25 mouse cellular contexts compared by ENCODE assay signal in genomic region chr2:129330024-129330423, GRCm38 (mm10). TPM values are rescaled to one million over a fixed set of nuclear protein-coding genes. Genes with fewer than 3 reads are reported as not detected.
DNase-seq lines count a peak whose midpoint lies in the region; ATAC-seq and TF ChIP-seq lines count a peak whose summit lies in the region.
"Had no signal": no experiment of that assay in that cellular context is flagged by ENCODE, and none has a peak within 500 bp of the region (broad histone marks: within the 10 kb centered on the region; RNA-seq: fewer than 3 reads in every experiment).

No protein-coding gene starts in this region.

- H3K9ac ChIP-seq in heart, embryonic 13.5 days, result no peak overlapping the region
- H3K9ac ChIP-seq in liver, adult 2 months (ENCODE audit: low read depth, low read length), result no peak overlapping the region
- H3K9ac ChIP-seq in liver, embryonic 12.5 days, result no peak overlapping the region
- H3K9ac ChIP-seq: forebrain, postnatal 0 days; liver, embryonic 14.5 days had no signal

- no peaks in the 10 kb centered on the region for H3K36me3 ChIP-seq in heart, embryonic 13.5 days
- no peaks in the 10 kb centered on the region for H3K36me3 ChIP-seq in liver, adult 2 months (ENCODE audit: control insufficient read depth, insufficient read depth, low read length)
- H3K36me3 ChIP-seq in liver, embryonic 12.5 days, result no peaks in the 10 kb centered on the region
- H3K36me3 ChIP-seq in myocyte (ENCODE audit: control insufficient read depth, insufficient read depth), result no peaks in the 10 kb centered on the region
- H3K36me3 ChIP-seq: forebrain, embryonic 10.5 days; midbrain, embryonic 10.5 days had no signal

- TF ChIP-seq CTCF in liver, adult 2 months (IDR thresholded peaks at IDR 0.05; ENCODE audit: low read depth, low read length), result no peak

- no peak overlapping the region for H3K4me3 ChIP-seq in heart, embryonic 13.5 days
- no peak overlapping the region for H3K4me3 ChIP-seq in liver, adult 2 months (ENCODE audit: insufficient read depth, low read depth, low read length)
- H3K4me3 ChIP-seq in liver, embryonic 12.5 days, result no peak overlapping the region
- H3K4me3 ChIP-seq in myocyte, result no peak overlapping the region
- H3K4me3 ChIP-seq: forebrain, embryonic 10.5 days; layer of hippocampus, adult 2 months; midbrain, embryonic 10.5 days had no signal

- intact Hi-C loops in heart, postnatal 25 days (cut with DNase I), result no loop called here

- H3K79me2 ChIP-seq in liver, adult 2 months (ENCODE audit: control insufficient read depth, insufficient read depth, low read length), result no peaks in the 10 kb centered on the region
- no peaks in the 10 kb centered on the region for H3K79me2 ChIP-seq in myocyte (ENCODE audit: control insufficient read depth, insufficient read depth)

- H3K27ac ChIP-seq in heart, embryonic 13.5 days (replicated peaks), result peak overlapping the region; percentile 74
- peak overlapping the region; percentile 56 for H3K27ac ChIP-seq in liver, adult 2 months (replicated peaks; ENCODE audit: insufficient read depth, low read depth, low read length)
- H3K27ac ChIP-seq in liver, embryonic 12.5 days, result no peak overlapping the region
- H3K27ac ChIP-seq: forebrain, embryonic 10.5 days; layer of hippocampus, adult 2 months; liver, embryonic 14.5 days; midbrain, embryonic 10.5 days had no signal

- 40% methylated on average over 7 of the region's 7 CpGs for WGBS in heart, embryonic 13.5 days
- 60% methylated on average over 7 of the region's 7 CpGs for whole genome bisulfite sequencing in liver, adult 2 months
- WGBS in liver, embryonic 12.5 days (ENCODE audit: insufficient replicate concordance), result 24% methylated on average over 7 of the region's 7 CpGs

- H3K9me3 ChIP-seq in heart, embryonic 13.5 days, result no peaks in the 10 kb centered on the region
- no peaks in the 10 kb centered on the region for H3K9me3 ChIP-seq in liver, embryonic 12.5 days (replicated peaks)

- H3K4me1 ChIP-seq in heart, embryonic 13.5 days, result 0 out of 2 replicates have a peak, but pooled peaks cover 4% of the 10 kb centered on the region
- H3K4me1 ChIP-seq in liver, adult 2 months (ENCODE audit: control insufficient read depth, insufficient read depth, low read length), result no peaks in the 10 kb centered on the region
- 0 out of 2 replicates have a peak, but pooled peaks cover 3% of the 10 kb centered on the region for H3K4me1 ChIP-seq in liver, embryonic 12.5 days
- H3K4me1 ChIP-seq: midbrain, embryonic 10.5 days had no signal

- DNase-seq in heart, postnatal 25 days (ENCODE audit: low spot score), result no peak
- DNase-seq in liver, adult 2 months (ENCODE audit: extremely low read depth, low read depth, low spot score), result no peak
- DNase-seq in testis, postnatal 14 days (ENCODE audit: low spot score), result peak; percentile 21
- no peak for DNase-seq in testis, postnatal 10 days (ENCODE audit: low spot score)
- no peak for DNase-seq in spleen, adult 12 weeks (ENCODE audit: low spot score)
- DNase-seq: adrenal gland, postnatal 25 days; cerebellum, adult 18-20 months; cerebellum, postnatal 25 days; forebrain, postnatal 0 days; gastrocnemius, postnatal 36 days; kidney, adult 18-20 months; layer of hippocampus, postnatal 36 days; thymus, postnatal 25 days had no signal

- no peak for ATAC-seq in heart, embryonic 13.5 days (ENCODE audit: extremely low read depth, insufficient number of reproducible peaks, low FRiP score, low TSS enrichment)
- ATAC-seq in liver, embryonic 12.5 days, result no peak
- ATAC-seq: forebrain, postnatal 0 days; hindbrain, embryonic 16.5 days had no signal

- H3ac ChIP-seq in myocyte (ENCODE audit: control insufficient read depth, insufficient read length), result no peak overlapping the region

- no peak overlapping the region for H3K4me2 ChIP-seq in heart, embryonic 13.5 days
- H3K4me2 ChIP-seq in liver, embryonic 12.5 days, result no peak overlapping the region
- H3K4me2 ChIP-seq in myocyte (ENCODE audit: low read depth), result peak overlapping the region; percentile 79

- no peak for TF ChIP-seq POLR2A in liver, adult 2 months (IDR thresholded peaks at IDR 0.05; ENCODE audit: extremely low read depth, insufficient read depth, low read length)
- no peak for TF ChIP-seq POLR2A in myocyte (IDR thresholded peaks at IDR 0.05; ENCODE audit: insufficient read length, low read depth)

- H3K27me3 ChIP-seq in heart, embryonic 13.5 days (replicated peaks), result no peaks in the 10 kb centered on the region
- H3K27me3 ChIP-seq in liver, adult 2 months (ENCODE audit: control insufficient read depth, insufficient read depth, low read length), result no peaks in the 10 kb centered on the region
- no peaks in the 10 kb centered on the region for H3K27me3 ChIP-seq in liver, embryonic 12.5 days (replicated peaks)
- no peaks in the 10 kb centered on the region for H3K27me3 ChIP-seq in myocyte (ENCODE audit: control insufficient read depth, insufficient read depth, insufficient read length)
- H3K27me3 ChIP-seq: CH12.LX had no signal

TF ChIP-seq in myocyte, 11 proteins besides CTCF, POLR2A, EP300 and RAD21:
- TF ChIP-seq CEBPB (IDR thresholded peaks at IDR 0.05; ENCODE audit: insufficient read depth, poor library complexity, severe bottlenecking) (no peak), MYOD1 (IDR thresholded peaks at IDR 0.05; ENCODE audit: control insufficient read depth in 1 of 3, insufficient read length in 2 of 3, low read depth in 2 of 3) (no peak), TCF12 (IDR thresholded peaks at IDR 0.05; ENCODE audit: insufficient read depth, poor library complexity, severe bottlenecking) (no peak), REST (IDR thresholded peaks at IDR 0.05; ENCODE audit: insufficient read depth, insufficient read length) (no peak), MAX (IDR thresholded peaks at IDR 0.05; ENCODE audit: low read depth) (no peak), SRF (IDR thresholded peaks at IDR 0.05; ENCODE audit: control insufficient read depth, insufficient read length, low read depth) (no peak), MYOG (IDR thresholded peaks at IDR 0.05; ENCODE audit: control insufficient read depth in 1 of 3, insufficient read depth in 1 of 3, insufficient read length in 2 of 3, low read depth in 2 of 3) (no peak), USF1 (IDR thresholded peaks at IDR 0.05; ENCODE audit: low read depth) (no peak), POLR2AphosphoS2 (IDR thresholded peaks at IDR 0.05; ENCODE audit: insufficient read length, low read depth) (no peak), E2F4 (IDR thresholded peaks at IDR 0.05; ENCODE audit: insufficient read depth) (no peak), TCF3 (IDR thresholded peaks at IDR 0.05; ENCODE audit: insufficient read length, low read depth) (no peak)

RNA-seq across cellular contexts. Expression of gene Il1a, which starts 20.3 kb away (rescaled TPM):
- polyA plus RNA-seq in heart, embryonic 13.5 days (2015; fragmentation: Nextera tagmentation; extraction: Ambion mirVana), result 0.13 and 0.39 TPM in 2 replicates
- total RNA-seq in heart, postnatal 25 days (2021), result not detected
- 3.7 and 4.2 TPM in 2 replicates for total RNA-seq in liver, adult 2 months (2014; rRNA removed)
- 0.36 and 1.0 TPM in 2 replicates for polyA plus RNA-seq in liver, adult 2 months (2012; rRNA removed)
- 2.8 and 3.7 TPM in 2 replicates for polyA plus RNA-seq in liver, embryonic 12.5 days (2016; fragmentation: Nextera tagmentation; extraction: Ambion mirVana)
- not detected for polyA plus RNA-seq in myocyte (2012; fragmentation: generic; extraction: Trizol)
- total RNA-seq: adrenal gland, postnatal 25 days; gastrocnemius, postnatal 36 days; hematopoietic stem cell, adult 5-6 weeks; MEL had no signal
- polyA plus RNA-seq: forebrain, embryonic 10.5 days had no signal

RNA-seq across cellular contexts. Expression of gene Ckap2l, which starts 33.0 kb away (rescaled TPM):
- polyA plus RNA-seq in heart, embryonic 13.5 days (2015; fragmentation: Nextera tagmentation; extraction: Ambion mirVana), result 40.0 and 40.4 TPM in 2 replicates
- total RNA-seq in heart, postnatal 25 days (2021), result under 1 TPM; 0.81 to 0.95 TPM
- total RNA-seq in liver, adult 2 months (2014; rRNA removed), result 0.09 and 0.60 TPM in 2 replicates
- polyA plus RNA-seq in liver, adult 2 months (2012; rRNA removed), result 0.04 TPM in 1 of 2 replicates, not detected in the other
- 31.6 and 36.3 TPM in 2 replicates for polyA plus RNA-seq in liver, embryonic 12.5 days (2016; fragmentation: Nextera tagmentation; extraction: Ambion mirVana)
- 9.9 TPM for polyA plus RNA-seq in myocyte (2012; fragmentation: generic; extraction: Trizol)

RNA-seq across cellular contexts. Expression of gene Il1b, which starts 40.9 kb away (rescaled TPM):
- polyA plus RNA-seq in heart, embryonic 13.5 days (2015; fragmentation: Nextera tagmentation; extraction: Ambion mirVana), result 0.28 TPM in 1 of 2 replicates, not detected in the other
- not detected for total RNA-seq in heart, postnatal 25 days (2021)
- total RNA-seq in liver, adult 2 months (2014; rRNA removed), result 1.8 and 2.1 TPM in 2 replicates
- polyA plus RNA-seq in liver, adult 2 months (2012; rRNA removed), result 0.39 and 0.84 TPM in 2 replicates
- polyA plus RNA-seq in liver, embryonic 12.5 days (2016; fragmentation: Nextera tagmentation; extraction: Ambion mirVana), result 0.38 and 0.44 TPM in 2 replicates
- 0.47 TPM for polyA plus RNA-seq in myocyte (2012; fragmentation: generic; extraction: Trizol)
- total RNA-seq: adrenal gland, postnatal 25 days; forebrain, postnatal 0 days; gastrocnemius, postnatal 36 days; layer of hippocampus, adult 2 months; layer of hippocampus, postnatal 36 days; midbrain, postnatal 0 days had no signal
- polyA plus RNA-seq: forebrain, embryonic 10.5 days; hindbrain, embryonic 16.5 days; midbrain, embryonic 10.5 days had no signal

Comparison
In these comparisons a context has a peak if more than half of its experiments do, and no peak if none do; other contexts are left out.
1. RNA of gene Ckap2l, which starts 33.0 kb away (polyA plus RNA-seq): 40.0 to 40.4 TPM in heart, embryonic 13.5 days, 31.6 to 36.3 TPM in liver, embryonic 12.5 days and 9.9 TPM in myocyte (single experiment); 0.04 TPM in liver, adult 2 months; every median in the first group is over 10 times any median in the second.